Comparison of ENCODE assay signal across 20 mouse cellular contexts in genomic region chr6:108239056-108239455, GRCm38 (mm10). TPM values are rescaled to one million over a fixed set of nuclear protein-coding genes. Genes with fewer than 3 reads are reported as not detected.
DNase-seq lines count a peak whose midpoint lies in the region; ATAC-seq and TF ChIP-seq lines count a peak whose summit lies in the region.
"Had no signal": no experiment of that assay in that cellular context is flagged by ENCODE, and none has a peak within 500 bp of the region (broad histone marks: within the 10 kb centered on the region; RNA-seq: fewer than 3 reads in every experiment).

No protein-coding gene starts in this region.

- H3K36me3 ChIP-seq in lung, embryonic 14.5 days (ENCODE audit: insufficient read depth), result peaks cover 21% of the 10 kb centered on the region
- H3K36me3 ChIP-seq in embryonic facial prominence, embryonic 11.5 days (replicated peaks; ENCODE audit: control insufficient read depth, insufficient read depth, low read depth, low read length), result no peaks in the 10 kb centered on the region
- H3K36me3 ChIP-seq: embryonic facial prominence, embryonic 13.5 days; embryonic facial prominence, embryonic 15.5 days; forebrain, embryonic 15.5 days had no signal

- WGBS in lung, embryonic 14.5 days, result 26% methylated on average over 4 of the region's 4 CpGs
- WGBS in embryonic facial prominence, embryonic 11.5 days, result 24% methylated on average over 4 of the region's 4 CpGs

- H3K27ac ChIP-seq in layer of hippocampus, adult 2 months, result 0 out of 2 replicates have a peak overlapping the region, but pooled peaks have one; percentile 7
- H3K27ac ChIP-seq in lung, embryonic 14.5 days (ENCODE audit: low read depth), result no peak overlapping the region
- H3K27ac ChIP-seq in embryonic facial prominence, embryonic 11.5 days (replicated peaks; ENCODE audit: low read depth, low read length), result no peak overlapping the region
- H3K27ac ChIP-seq: embryonic facial prominence, embryonic 15.5 days; forebrain, embryonic 13.5 days had no signal

- H3K4me3 ChIP-seq in layer of hippocampus, adult 2 months, result no peak overlapping the region
- no peak overlapping the region for H3K4me3 ChIP-seq in lung, embryonic 14.5 days (ENCODE audit: low read depth, low read length)
- H3K4me3 ChIP-seq in embryonic facial prominence, embryonic 11.5 days (ENCODE audit: low read depth, low read length), result no peak overlapping the region
- H3K4me3 ChIP-seq: embryonic facial prominence, embryonic 13.5 days; embryonic facial prominence, embryonic 15.5 days; forebrain, embryonic 13.5 days; forebrain, embryonic 15.5 days had no signal

- no peak for TF ChIP-seq CTCF in layer of hippocampus, adult 2 months (conservative IDR thresholded peaks at IDR 0.05)
- TF ChIP-seq CTCF in lung, embryonic 14.5 days (IDR thresholded peaks at IDR 0.05; ENCODE audit: low read depth), result no peak

- peaks cover 18% of the 10 kb centered on the region for H3K4me1 ChIP-seq in lung, embryonic 14.5 days (ENCODE audit: insufficient read depth)
- peaks cover 5% of the 10 kb centered on the region for H3K4me1 ChIP-seq in embryonic facial prominence, embryonic 11.5 days (ENCODE audit: control insufficient read depth, insufficient read depth, low read length)

- no peaks in the 10 kb centered on the region for H3K27me3 ChIP-seq in lung, embryonic 14.5 days (ENCODE audit: insufficient read depth, low read length)
- no peaks in the 10 kb centered on the region for H3K27me3 ChIP-seq in embryonic facial prominence, embryonic 11.5 days (ENCODE audit: control insufficient read depth, insufficient read depth, low read length)
- H3K27me3 ChIP-seq: embryonic facial prominence, embryonic 13.5 days; embryonic facial prominence, embryonic 15.5 days; forebrain, embryonic 13.5 days; forebrain, embryonic 15.5 days had no signal

- H3K9ac ChIP-seq in lung, embryonic 14.5 days, result no peak overlapping the region
- no peak overlapping the region for H3K9ac ChIP-seq in embryonic facial prominence, embryonic 11.5 days (replicated peaks; ENCODE audit: low read length)
- H3K9ac ChIP-seq: embryonic facial prominence, embryonic 13.5 days; embryonic facial prominence, embryonic 15.5 days; forebrain, embryonic 13.5 days; forebrain, embryonic 15.5 days; forebrain, postnatal 0 days had no signal

- H3K4me2 ChIP-seq in lung, embryonic 14.5 days, result no peak overlapping the region
- no peak overlapping the region for H3K4me2 ChIP-seq in embryonic facial prominence, embryonic 11.5 days (ENCODE audit: low read depth, low read length)
- H3K4me2 ChIP-seq: embryonic facial prominence, embryonic 13.5 days; embryonic facial prominence, embryonic 15.5 days; forebrain, embryonic 13.5 days; forebrain, embryonic 15.5 days had no signal

- ATAC-seq in lung, embryonic 14.5 days (ENCODE audit: insufficient read depth), result no peak
- 0 out of 2 replicates have a peak, but pooled peaks have one; percentile 12 for ATAC-seq in embryonic facial prominence, embryonic 11.5 days (replicated peaks; ENCODE audit: insufficient number of reproducible peaks, low FRiP score, low TSS enrichment, low read depth)
- ATAC-seq in erythroblast, adult 5-6 weeks (replicated peaks; ENCODE audit: low FRiP score, poor library complexity, severe bottlenecking), result no peak
- ATAC-seq: forebrain, embryonic 13.5 days; forebrain, embryonic 15.5 days; forebrain, postnatal 0 days had no signal

- H3K9me3 ChIP-seq in lung, embryonic 14.5 days (ENCODE audit: low read depth, low read length), result no peaks in the 10 kb centered on the region
- no peaks in the 10 kb centered on the region for H3K9me3 ChIP-seq in embryonic facial prominence, embryonic 11.5 days (replicated peaks; ENCODE audit: control insufficient read depth, low read length)
- H3K9me3 ChIP-seq: embryonic facial prominence, embryonic 13.5 days; embryonic facial prominence, embryonic 15.5 days; forebrain, embryonic 13.5 days; forebrain, embryonic 15.5 days had no signal

- no peak for DNase-seq in layer of hippocampus, adult 2 months (ENCODE audit: low spot score in 2 of 2)
- no peak for DNase-seq in layer of hippocampus, adult 18-20 months (ENCODE audit: low spot score in 2 of 2)
- peak; percentile 41 for DNase-seq in lung, embryonic 14.5 days
- DNase-seq in lung, adult 18-20 months, result no peak
- peak; percentile 61 for DNase-seq in embryonic facial prominence, embryonic 11.5 days (ENCODE audit: low spot score)
- DNase-seq: adrenal gland, adult 2 months; adrenal gland, postnatal 10 days; adrenal gland, postnatal 25 days; cerebellum, adult 11 months; cerebellum, adult 18-20 months; cerebellum, adult 8-10 months; cerebellum, adult 9-11 months; cerebellum, postnatal 14 days; cerebellum, postnatal 36 days; forebrain, postnatal 0 days had no signal

RNA-seq across cellular contexts. Expression of gene Itpr1, which starts 26.2 kb away (rescaled TPM):
- total RNA-seq in layer of hippocampus, adult 2 months (2021), result 100 to 1,000 TPM; 317 to 337 TPM
- 100 to 1,000 TPM; 338 to 347 TPM for total RNA-seq in layer of hippocampus, adult 18-20 months (2021)
- polyA plus RNA-seq in lung, embryonic 14.5 days (2014; fragmentation: Nextera tagmentation; extraction: Ambion mirVana), result 15.7 and 17.0 TPM in 2 replicates
- polyA plus RNA-seq in embryonic facial prominence, embryonic 11.5 days (2014; fragmentation: Nextera tagmentation; extraction: Ambion mirVana), result 6.5 and 6.9 TPM in 2 replicates
- 14.0 and 15.0 TPM in 2 replicates for total RNA-seq in erythroblast, adult 5-6 weeks (2015; ENCODE audit: low replicate concordance)
- total RNA-seq in erythroblast, adult 5-6 weeks (2017; ENCODE audit: low replicate concordance), result 10.1 and 19.4 TPM in 2 replicates

RNA-seq across cellular contexts. Expression of gene Sumf1, which starts 53.7 kb away (rescaled TPM):
- 10 to 100 TPM; 20.6 to 21.9 TPM for total RNA-seq in layer of hippocampus, adult 2 months (2021)
- 10 to 100 TPM; 22.3 to 24.2 TPM for total RNA-seq in layer of hippocampus, adult 18-20 months (2021)
- polyA plus RNA-seq in lung, embryonic 14.5 days (2014; fragmentation: Nextera tagmentation; extraction: Ambion mirVana), result 28.0 and 28.4 TPM in 2 replicates
- polyA plus RNA-seq in embryonic facial prominence, embryonic 11.5 days (2014; fragmentation: Nextera tagmentation; extraction: Ambion mirVana), result 17.2 and 18.2 TPM in 2 replicates
- 5.2 and 8.6 TPM in 2 replicates for total RNA-seq in erythroblast, adult 5-6 weeks (2015; ENCODE audit: low replicate concordance)
- total RNA-seq in erythroblast, adult 5-6 weeks (2017; ENCODE audit: low replicate concordance), result 5.3 TPM in 2 replicates

Comparison
In these comparisons a context has a peak if more than half of its experiments do, and no peak if none do; other contexts are left out.
1. DNase-seq: peak in lung, embryonic 14.5 days (single experiment) and embryonic facial prominence, embryonic 11.5 days (single experiment); none in layer of hippocampus, adult 2 months (0 of 2), layer of hippocampus, adult 18-20 months (0 of 2) and lung, adult 18-20 months (0 of 2).
2. RNA of gene Itpr1, which starts 26.2 kb away (total RNA-seq): 338 to 347 TPM in layer of hippocampus, adult 18-20 months and 317 to 337 TPM in layer of hippocampus, adult 2 months; 10.1 to 19.4 TPM in erythroblast, adult 5-6 weeks; every median in the first group is over 10 times any median in the second.